Comparison of ENCODE assay signal across 10 mouse cellular contexts in genomic region chr5:74994947-74995346, GRCm38 (mm10). TPM values are rescaled to one million over a fixed set of nuclear protein-coding genes. Genes with fewer than 3 reads are reported as not detected.
DNase-seq lines count a peak whose midpoint lies in the region; ATAC-seq and TF ChIP-seq lines count a peak whose summit lies in the region.
"Had no signal": no experiment of that assay in that cellular context is flagged by ENCODE, and none has a peak within 500 bp of the region (broad histone marks: within the 10 kb centered on the region; RNA-seq: fewer than 3 reads in every experiment).

No protein-coding gene starts in this region.

- H3K4me1 ChIP-seq in embryonic facial prominence, embryonic 14.5 days (ENCODE audit: control insufficient read depth, insufficient read depth, low read length): no peaks in the 10 kb centered on the region
- peaks cover 7% of the 10 kb centered on the region for H3K4me1 ChIP-seq in embryonic facial prominence, embryonic 10.5 days
- no peaks in the 10 kb centered on the region for H3K4me1 ChIP-seq in kidney, adult 2 months (ENCODE audit: control insufficient read depth, insufficient read depth, low read length)
- no peaks in the 10 kb centered on the region for H3K4me1 ChIP-seq in kidney, embryonic 14.5 days (ENCODE audit: control insufficient read depth, insufficient read depth, low read length)
- H3K4me1 ChIP-seq in forebrain, embryonic 15.5 days: peaks cover 24% of the 10 kb centered on the region
- H3K4me1 ChIP-seq in liver, postnatal 0 days (ENCODE audit: insufficient read depth): no peaks in the 10 kb centered on the region
- H3K4me1 ChIP-seq: liver, embryonic 13.5 days had no signal

- TF ChIP-seq CTCF in kidney, adult 2 months (conservative IDR thresholded peaks at IDR 0.05; ENCODE audit: insufficient read depth, insufficient read length, low read depth, low read length): no peak
- TF ChIP-seq CTCF in gastrocnemius, adult 2 months (IDR thresholded peaks at IDR 0.05): no peak
- TF ChIP-seq CTCF in liver, postnatal 0 days (IDR thresholded peaks at IDR 0.05; ENCODE audit: low read depth): no peak

- no peak overlapping the region for H3K4me2 ChIP-seq in embryonic facial prominence, embryonic 14.5 days (ENCODE audit: low read depth, low read length)
- no peak overlapping the region for H3K4me2 ChIP-seq in kidney, embryonic 14.5 days (replicated peaks; ENCODE audit: low read depth, low read length)
- H3K4me2 ChIP-seq in forebrain, embryonic 15.5 days (replicated peaks): no peak overlapping the region
- H3K4me2 ChIP-seq in liver, postnatal 0 days (ENCODE audit: low read depth, low read length): no peak overlapping the region
- H3K4me2 ChIP-seq: liver, embryonic 13.5 days had no signal

- peaks cover 34% of the 10 kb centered on the region for H3K36me3 ChIP-seq in embryonic facial prominence, embryonic 14.5 days (ENCODE audit: control insufficient read depth, insufficient read depth, low read length)
- H3K36me3 ChIP-seq in embryonic facial prominence, embryonic 10.5 days (replicated peaks): peaks cover 47% of the 10 kb centered on the region
- H3K36me3 ChIP-seq in kidney, adult 2 months (ENCODE audit: control insufficient read depth, insufficient read depth, low read length): no peaks in the 10 kb centered on the region; the same call in 1 of the 2 replicates
- H3K36me3 ChIP-seq in kidney, embryonic 14.5 days (ENCODE audit: control insufficient read depth, insufficient read depth, low read length): 0 out of 2 replicates have a peak, but pooled peaks cover 3% of the 10 kb centered on the region
- H3K36me3 ChIP-seq in forebrain, embryonic 15.5 days: peaks cover 12% of the 10 kb centered on the region; the same call in 1 of the 2 replicates
- H3K36me3 ChIP-seq in liver, postnatal 0 days (replicated peaks; ENCODE audit: insufficient read depth, low read length): peaks cover 13% of the 10 kb centered on the region; the same call in 1 of the 2 replicates

- TF ChIP-seq POLR2A in kidney, adult 2 months (IDR thresholded peaks at IDR 0.05; ENCODE audit: low read depth, low read length): no peak

- WGBS in embryonic facial prominence, embryonic 14.5 days: 65% methylated on average over 8 of the region's 8 CpGs
- WGBS in embryonic facial prominence, embryonic 10.5 days: 78% methylated on average over 8 of the region's 8 CpGs
- 35% methylated on average over 8 of the region's 8 CpGs for WGBS in kidney, adult 2 months
- 76% methylated on average over 8 of the region's 8 CpGs for WGBS in kidney, embryonic 14.5 days
- 15% methylated on average over 8 of the region's 8 CpGs for WGBS in forebrain, embryonic 15.5 days
- 86% methylated on average over 8 of the region's 8 CpGs for WGBS in liver, postnatal 0 days (ENCODE audit: insufficient replicate concordance)

- no peak overlapping the region for H3K27ac ChIP-seq in embryonic facial prominence, embryonic 14.5 days (replicated peaks; ENCODE audit: low read depth, low read length)
- no peak overlapping the region for H3K27ac ChIP-seq in embryonic facial prominence, embryonic 10.5 days (replicated peaks)
- H3K27ac ChIP-seq in kidney, adult 2 months (ENCODE audit: insufficient read depth, low read depth, low read length): no peak overlapping the region
- no peak overlapping the region for H3K27ac ChIP-seq in kidney, embryonic 14.5 days (ENCODE audit: low read depth, low read length)
- peak overlapping the region; percentile 63 for H3K27ac ChIP-seq in forebrain, embryonic 15.5 days (replicated peaks)
- H3K27ac ChIP-seq in gastrocnemius, adult 2 months: no peak overlapping the region
- H3K27ac ChIP-seq in liver, postnatal 0 days (ENCODE audit: low read depth): no peak overlapping the region
- H3K27ac ChIP-seq: liver, embryonic 13.5 days had no signal

- peaks cover 31% of the 10 kb centered on the region for H3K9me3 ChIP-seq in embryonic facial prominence, embryonic 14.5 days (ENCODE audit: control insufficient read depth, low read length)
- H3K9me3 ChIP-seq in embryonic facial prominence, embryonic 10.5 days: peaks cover 27% of the 10 kb centered on the region
- peaks cover 10% of the 10 kb centered on the region; the same call in 1 of the 2 replicates for H3K9me3 ChIP-seq in kidney, embryonic 14.5 days (ENCODE audit: control insufficient read depth, low read length)
- H3K9me3 ChIP-seq in forebrain, embryonic 15.5 days: peaks cover 9% of the 10 kb centered on the region; the same call in 1 of the 2 replicates
- peaks cover 8% of the 10 kb centered on the region for H3K9me3 ChIP-seq in liver, postnatal 0 days (ENCODE audit: low read length)

- TF ChIP-seq EP300 in liver, postnatal 0 days (IDR thresholded peaks at IDR 0.05; ENCODE audit: low read depth): no peak

- ATAC-seq in embryonic facial prominence, embryonic 14.5 days (ENCODE audit: low read depth): no peak
- ATAC-seq in kidney, embryonic 14.5 days (ENCODE audit: low FRiP score, low TSS enrichment): no peak
- ATAC-seq in forebrain, embryonic 15.5 days (replicated peaks): peak; percentile 85
- no peak for ATAC-seq in liver, postnatal 0 days

- no peak overlapping the region for H3K4me3 ChIP-seq in embryonic facial prominence, embryonic 14.5 days (ENCODE audit: low read depth, low read length)
- H3K4me3 ChIP-seq in embryonic facial prominence, embryonic 10.5 days: no peak overlapping the region
- no peak overlapping the region for H3K4me3 ChIP-seq in kidney, adult 2 months (ENCODE audit: insufficient read depth, low read depth, low read length)
- H3K4me3 ChIP-seq in kidney, embryonic 14.5 days (ENCODE audit: low read length): no peak overlapping the region
- H3K4me3 ChIP-seq in forebrain, embryonic 15.5 days: no peak overlapping the region
- no peak overlapping the region for H3K4me3 ChIP-seq in gastrocnemius, adult 2 months
- H3K4me3 ChIP-seq in liver, postnatal 0 days (ENCODE audit: low read depth, low read length): no peak overlapping the region
- H3K4me3 ChIP-seq: liver, embryonic 13.5 days had no signal

- intact Hi-C loops in gastrocnemius, adult 2 months (cut with DNase I): no loop called here

- H3K9ac ChIP-seq in embryonic facial prominence, embryonic 14.5 days (ENCODE audit: low read depth, low read length): no peak overlapping the region
- no peak overlapping the region for H3K9ac ChIP-seq in kidney, embryonic 14.5 days (ENCODE audit: low read depth, low read length)
- no peak overlapping the region for H3K9ac ChIP-seq in forebrain, embryonic 15.5 days (replicated peaks)
- no peak overlapping the region for H3K9ac ChIP-seq in liver, postnatal 0 days (replicated peaks)
- H3K9ac ChIP-seq: liver, embryonic 13.5 days had no signal

- H3K27me3 ChIP-seq in embryonic facial prominence, embryonic 14.5 days (replicated peaks; ENCODE audit: control insufficient read depth, insufficient read depth, low read length): no peaks in the 10 kb centered on the region
- peaks cover 32% of the 10 kb centered on the region for H3K27me3 ChIP-seq in embryonic facial prominence, embryonic 10.5 days (replicated peaks; ENCODE audit: low read depth, poor library complexity, severe bottlenecking)
- H3K27me3 ChIP-seq in kidney, adult 2 months (replicated peaks; ENCODE audit: control insufficient read depth, insufficient read depth, low read length): no peaks in the 10 kb centered on the region
- H3K27me3 ChIP-seq in kidney, embryonic 14.5 days (ENCODE audit: control insufficient read depth, insufficient read depth, low read length): no peaks in the 10 kb centered on the region
- no peaks in the 10 kb centered on the region for H3K27me3 ChIP-seq in forebrain, embryonic 15.5 days
- no peaks in the 10 kb centered on the region for H3K27me3 ChIP-seq in liver, postnatal 0 days (ENCODE audit: insufficient read depth, low read length)
- H3K27me3 ChIP-seq: liver, embryonic 13.5 days had no signal

- DNase-seq in embryonic facial prominence, embryonic 14.5 days (ENCODE audit: low spot score): peak; percentile 39
- DNase-seq in embryonic facial prominence, embryonic 10.5 days (ENCODE audit: low spot score): no peak
- DNase-seq in kidney, adult 2 months: peak; percentile 48
- DNase-seq in layer of hippocampus, postnatal 10 days (ENCODE audit: low spot score in 2 of 2): peak; percentile 49 to 62
- no peak for DNase-seq in gastrocnemius, adult 2 months
- no peak for DNase-seq in liver, postnatal 0 days
- DNase-seq: adrenal gland, postnatal 36 days; liver, embryonic 13.5 days had no signal

RNA-seq across cellular contexts. Expression of gene Chic2, which starts 49.6 kb away (rescaled TPM):
- 46.5 and 53.4 TPM in 2 replicates for polyA plus RNA-seq in embryonic facial prominence, embryonic 14.5 days (2014; fragmentation: Nextera tagmentation; extraction: Ambion mirVana)
- polyA plus RNA-seq in embryonic facial prominence, embryonic 10.5 days (2016; fragmentation: Nextera tagmentation; extraction: Ambion mirVana): 36.2 and 40.3 TPM in 2 replicates
- 4.3 and 6.1 TPM in 2 replicates for polyA plus RNA-seq in kidney, adult 2 months (2012; rRNA removed)
- 40.4 and 51.8 TPM in 2 replicates for polyA plus RNA-seq in kidney, embryonic 14.5 days (2014; fragmentation: Nextera tagmentation; extraction: Ambion mirVana)
- 39.2 TPM in 2 replicates for polyA plus RNA-seq in forebrain, embryonic 15.5 days (2015; fragmentation: Nextera tagmentation; extraction: Ambion mirVana)
- 10 to 100 TPM; 28.3 to 31.5 TPM for total RNA-seq in layer of hippocampus, postnatal 10 days (2021)
- total RNA-seq in gastrocnemius, adult 2 months (2021): 10 to 100 TPM; 14.5 to 15.8 TPM
- polyA plus RNA-seq in liver, postnatal 0 days (2015; fragmentation: Nextera tagmentation; extraction: Ambion mirVana): 27.8 and 32.8 TPM in 2 replicates

Comparison
In these comparisons a context has a peak if more than half of its experiments do, and no peak if none do; other contexts are left out.
1. DNase-seq: peak in embryonic facial prominence, embryonic 14.5 days (single experiment), kidney, adult 2 months (single experiment) and layer of hippocampus, postnatal 10 days (2 of 2); none in embryonic facial prominence, embryonic 10.5 days (single experiment), gastrocnemius, adult 2 months (single experiment) and liver, postnatal 0 days (single experiment).